Mouse (Mus musculus) megakaryocyte, embryonic 14.5 days (primary cell): ENCODE measurements around the gene Peli2.

Experiments used
- FLI1 ChIP-seq: IDR thresholded peaks from 2 replicates; pipeline ENCODE4 v1.6.1; 2012; ENCODE audit warnings: low read length, inconsistent platforms, mixed read lengths
- GATA1 ChIP-seq: IDR thresholded peaks from 3 replicates; pipeline ENCODE4 v1.6.1; 2012; ENCODE audit warnings: mixed read lengths, low read length, inconsistent platforms, borderline replicate concordance

- TF ChIP-seq GATA1 = no peak
- TF ChIP-seq FLI1 = no peak
These were observed 105.3 kb downstream of the Peli2 start for GRCm38 (mm10) chr14:48225810-48226446.
